Mouse (Mus musculus) liver, adult 2 months (tissue): ENCODE results near the gene Tktl1.

Experiments
- CTCF ChIP-seq: fragments of 200-500 bp; IDR thresholded peaks from 2 replicates; pipeline ENCODE4 v1.5.1; 2011; ENCODE audit warnings: low read depth, low read length, control low read depth
- POLR2A ChIP-seq: fragments of 200-500 bp; IDR thresholded peaks from 2 replicates; pipeline ENCODE4 v1.6.1; 2011; ENCODE audit warnings: low read length, control low read depth; ENCODE audit not compliant: insufficient read depth; ENCODE audit errors: extremely low read depth

- no peak for TF ChIP-seq POLR2A
- TF ChIP-seq CTCF = no peak
Observed at GRCm38 (mm10) chrX:74230038-74230437, 53.0 kb downstream of the Tktl1 start.
